Mouse (Mus musculus) embryonic facial prominence, embryonic 12.5 days (tissue): ENCODE measurements around the gene Stag2. TPM values are rescaled to one million over a fixed set of nuclear protein-coding genes. Genes with fewer than 3 reads are reported as not detected.

ENCODE experiments used
- ATAC-seq: fragments of 200-750 bp; cut with Nextera tagmentation; 2 replicates; pipeline ENCODE4 v1.8.0; 2017; ENCODE audit not compliant: insufficient number of reproducible peaks, insufficient read depth, low FRiP score, low TSS enrichment
- H3K27ac ChIP-seq: fragments of 300-500 bp; sonication (generic); 2 replicates; pipeline ENCODE4 v1.5.1; 2016; ENCODE audit warnings: mild to moderate bottlenecking
- H3K27me3 ChIP-seq: fragments of 300-500 bp; sonication (generic); 2 replicates; pipeline ENCODE4 v1.6.1; 2016; ENCODE audit warnings: mild to moderate bottlenecking, moderate library complexity
- H3K36me3 ChIP-seq: fragments of 300-500 bp; sonication (generic); 2 replicates; pipeline ENCODE4 v1.6.1; 2016; ENCODE audit warnings: mild to moderate bottlenecking
- H3K4me1 ChIP-seq: fragments of 300-500 bp; sonication (generic); 2 replicates; pipeline ENCODE4 v1.6.1; 2016
- H3K4me2 ChIP-seq: fragments of 300-500 bp; sonication (generic); replicated peaks from 2 replicates; pipeline ENCODE4 v1.6.1; 2016; ENCODE audit warnings: mild to moderate bottlenecking, moderate library complexity
- H3K4me3 ChIP-seq: fragments of 300-500 bp; sonication (generic); 2 replicates; pipeline ENCODE4 v1.5.1; 2016; ENCODE audit warnings: mild to moderate bottlenecking
- H3K9ac ChIP-seq: fragments of 300-500 bp; sonication (generic); 2 replicates; pipeline ENCODE4 v1.6.1; 2016; ENCODE audit warnings: mild to moderate bottlenecking, moderate library complexity
- H3K9me3 ChIP-seq: fragments of 300-500 bp; sonication (generic); 2 replicates; pipeline ENCODE4 v1.6.1; 2016; ENCODE audit warnings: mild to moderate bottlenecking, moderate library complexity
- WGBS: fragments of 180-500 bp; shearing (Covaris S2); methylation state at CpG from one replicate; pipeline ENCODE4 v1.1.7; 2016; 5-methylcytosine and 5-hydroxymethylcytosine counted together
- polyA plus RNA-seq: library from polyadenylated mRNA; unstranded; fragments of >200 nt; fragmentation: Nextera tagmentation; extraction: Ambion mirVana; gene quantifications from 2 replicates; pipeline ENCODE4 v1.2.1, GENCODE M21; 2016

Stag2 gene
- polyA plus RNA-seq, 1 experiment from 2014 or later = 46.6 TPM

DNA sequence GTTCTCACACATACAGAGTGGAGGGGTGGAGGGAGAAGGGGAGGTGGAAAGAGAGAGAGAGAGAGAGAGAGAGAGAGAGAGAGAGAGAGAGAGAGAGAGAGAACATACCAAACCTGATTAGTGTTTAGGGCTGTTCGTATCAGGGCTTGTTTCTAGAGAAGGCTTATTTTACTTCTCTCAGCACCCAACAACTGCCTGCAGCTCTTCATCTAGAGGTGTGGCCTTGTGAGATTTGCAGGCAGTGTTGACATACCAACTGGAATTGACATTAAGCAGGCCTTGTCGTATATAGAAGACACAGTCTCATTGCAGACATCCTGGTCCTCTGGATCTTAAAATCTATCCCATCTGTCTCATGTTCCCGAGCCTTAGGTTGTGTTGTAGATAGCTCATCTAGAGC, 141.1 kb downstream of the Stag2 start:
- no peak for ATAC-seq
- no peak overlapping the region for H3K27ac ChIP-seq
- H3K9ac ChIP-seq = no peak overlapping the region
- WGBS = 62% methylated on average over 3 of the region's 3 CpGs
- no peaks in the 10 kb centered on the region for H3K36me3 ChIP-seq
- H3K27me3 ChIP-seq = no peaks in the 10 kb centered on the region
- no peak overlapping the region for H3K4me2 ChIP-seq
- no peaks in the 10 kb centered on the region for H3K4me1 ChIP-seq
- no peaks in the 10 kb centered on the region for H3K9me3 ChIP-seq
- no peak overlapping the region for H3K4me3 ChIP-seq

GRCm38 (mm10) chrX:42315231-42315630, 166.1 kb downstream of the Stag2 start:
- Histone ChIP-seq H3K9ac (no peak overlapping the region), H3K4me2 (no peak overlapping the region), H3K36me3 (no peaks in the 10 kb centered on the region), H3K4me3 (no peak overlapping the region), H3K27me3 (no peaks in the 10 kb centered on the region), H3K4me1 (no peaks in the 10 kb centered on the region), H3K27ac (no peak overlapping the region), H3K9me3 (no peaks in the 10 kb centered on the region)
- no peak for ATAC-seq
- WGBS = 84% methylated on average over 3 of the region's 3 CpGs

- Histone ChIP-seq H3K4me3 (no peak overlapping the region), H3K27me3 (no peaks in the 10 kb centered on the region), H3K4me2 (no peak overlapping the region), H3K36me3 (no peaks in the 10 kb centered on the region), H3K9ac (no peak overlapping the region), H3K27ac (no peak overlapping the region), H3K4me1 (no peaks in the 10 kb centered on the region), H3K9me3 (no peaks in the 10 kb centered on the region)
- WGBS = 56% methylated on average over 5 of the region's 5 CpGs
- ATAC-seq = no peak
Measured at GRCm38 (mm10) chrX:42320424-42320823, 171.3 kb downstream of the Stag2 start.

DNA sequence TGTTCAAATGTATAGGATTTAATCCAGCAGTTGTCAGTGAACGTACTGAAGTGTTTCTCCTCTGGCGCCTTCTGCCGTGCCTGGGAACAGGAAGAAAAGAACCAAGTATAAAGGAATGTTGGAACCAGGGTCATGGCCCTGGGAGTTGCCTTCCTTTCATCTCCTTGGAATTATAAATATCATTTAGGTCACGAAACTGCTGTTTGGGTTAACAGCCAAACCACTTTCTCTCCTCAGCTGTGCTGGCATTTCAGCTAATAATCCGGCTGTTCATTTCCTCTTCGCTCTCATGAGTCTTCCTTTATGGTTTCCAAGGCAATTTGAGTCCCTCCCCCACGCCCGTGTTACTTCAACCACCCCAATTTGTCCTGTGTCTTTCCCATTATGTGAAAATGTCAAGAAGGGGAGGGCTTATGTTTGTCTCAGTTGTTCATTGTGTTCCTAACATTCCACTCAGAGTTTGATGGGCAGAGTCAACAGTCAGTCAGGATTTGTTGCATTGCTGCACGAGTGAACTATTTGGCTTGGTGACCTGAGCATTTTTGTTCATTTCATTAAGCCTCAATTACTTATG, 172.2 kb downstream of the Stag2 start:
- Histone ChIP-seq H3K9ac (no peak overlapping the region), H3K4me3 (no peak overlapping the region), H3K27ac (no peak overlapping the region), H3K27me3 (no peaks in the 10 kb centered on the region), H3K4me2 (no peak overlapping the region), H3K36me3 (no peaks in the 10 kb centered on the region), H3K9me3 (no peaks in the 10 kb centered on the region), H3K4me1 (no peaks in the 10 kb centered on the region)
- no peak for ATAC-seq
- WGBS = 46% methylated on average over 9 of the region's 9 CpGs

- Histone ChIP-seq H3K9me3 (no peaks in the 10 kb centered on the region), H3K36me3 (no peaks in the 10 kb centered on the region), H3K4me3 (no peak overlapping the region), H3K4me1 (no peaks in the 10 kb centered on the region), H3K27ac (no peak overlapping the region), H3K27me3 (no peaks in the 10 kb centered on the region), H3K4me2 (no peak overlapping the region), H3K9ac (no peak overlapping the region)
- ATAC-seq = no peak
- WGBS = 75% methylated on average over 3 of the region's 3 CpGs
Measured at GRCm38 (mm10) chrX:42324848-42325247, 175.7 kb downstream of the Stag2 start.

Other genes starting within 250 kb of the Stag2 start
- gene Thoc2, start 228.6 kb upstream of the Stag2 start, polyA plus RNA-seq = 93.8 and 100 TPM in 2 replicates
- gene Xiap, start 89.6 kb upstream of the Stag2 start, polyA plus RNA-seq = 13.3 and 14.5 TPM in 2 replicates